Mouse (Mus musculus): ENCODE results near the gene Zmiz1.

- TF ChIP-seq GATA1 (IDR thresholded peaks at IDR 0.05; ENCODE audit: low read length) (no peak), TAL1 (IDR thresholded peaks at IDR 0.05; ENCODE audit: low read length) (no peak)
Measured at GRCm38 (mm10) chr14:25580397-25580796, 121.4 kb downstream of the Zmiz1 start.
